Mouse (Mus musculus) MEL (cell line): ENCODE measurements around the gene Ndufa11. TPM values are rescaled to one million over a fixed set of nuclear protein-coding genes. Genes with fewer than 3 reads are reported as not detected.

Experiments
- DNase-seq: peaks from one replicate; pipeline ENCODE4 v3.0.0; 2011; ENCODE audit warnings: low read depth, low spot score
- H3K27ac ChIP-seq: 2 replicates; pipeline ENCODE4 v1.5.1; 2012; ENCODE audit warnings: low read depth, mild to moderate bottlenecking, control low read depth, low read length, moderate library complexity; ENCODE audit not compliant: control insufficient read depth
- H3K27me3 ChIP-seq, 2 experiments: fragments of 150-350 bp in 1 of 2; sonication (generic) in 1 of 2; 2 replicates each; pipeline ENCODE4 v1.6.1; 2012; ENCODE audit warnings: low read length in 2 of 2, mild to moderate bottlenecking in 2 of 2, improper control_type of control experiment in 1 of 2, moderate library complexity in 1 of 2; ENCODE audit not compliant: insufficient read depth in 2 of 2, control insufficient read depth in 1 of 2
- H3K36me3 ChIP-seq, 2 experiments: 2 replicates each; pipeline ENCODE4 v1.6.1; 2012 to 2014; ENCODE audit warnings: low read length in 2 of 2, improper control_type of control experiment in 1 of 2, inconsistent platforms in 1 of 2, mild to moderate bottlenecking in 1 of 2; ENCODE audit not compliant: insufficient read depth in 2 of 2, control insufficient read depth in 1 of 2
- H3K4me1 ChIP-seq, 2 experiments: fragments of 150-350 bp in 1 of 2; sonication (generic) in 1 of 2; 2 replicates each; pipeline ENCODE4 v1.6.1; 2012; ENCODE audit warnings: low read length in 2 of 2, improper control_type of control experiment in 1 of 2, mild to moderate bottlenecking in 1 of 2; ENCODE audit not compliant: insufficient read depth in 2 of 2, control insufficient read depth in 1 of 2
- H3K4me3 ChIP-seq, 2 experiments: fragments of 150-350 bp in 1 of 2; sonication (generic) in 1 of 2; 2 replicates each; pipeline ENCODE4 v1.5.1; 2012; ENCODE audit warnings: low read depth in 2 of 2, low read length in 2 of 2, mild to moderate bottlenecking in 2 of 2, moderate library complexity in 2 of 2, control low read depth in 1 of 2, improper control_type of control experiment in 1 of 2; ENCODE audit not compliant: control insufficient read depth in 1 of 2, insufficient read depth in 1 of 2
- H3K79me2 ChIP-seq: 2 replicates; pipeline ENCODE4 v1.6.1; 2012; ENCODE audit warnings: mild to moderate bottlenecking, low read length, moderate library complexity; ENCODE audit not compliant: control insufficient read depth, poor library complexity, insufficient read depth
- H3K9ac ChIP-seq: 2 replicates; pipeline ENCODE4 v1.6.1; 2012; ENCODE audit warnings: low read depth, mild to moderate bottlenecking, control low read depth, low read length, moderate library complexity; ENCODE audit not compliant: control insufficient read depth, poor library complexity, severe bottlenecking
- H3K9me3 ChIP-seq: fragments of 150-350 bp; sonication (generic); replicated peaks from 2 replicates; pipeline ENCODE4 v1.6.1; 2012; ENCODE audit warnings: mild to moderate bottlenecking, low read length, improper control_type of control experiment, moderate library complexity; ENCODE audit not compliant: insufficient read depth
- CHD1 ChIP-seq: IDR thresholded peaks from 2 replicates; pipeline ENCODE4 v1.6.1; 2012; ENCODE audit warnings: low read depth, mild to moderate bottlenecking, inconsistent platforms, low read length, improper control_type of control experiment
- CTCF ChIP-seq, 3 experiments: IDR thresholded peaks in 2 of 3; conservative IDR thresholded peaks in 1 of 3; 2 replicates each; pipeline ENCODE4 v1.5.1; 2011 to 2012; ENCODE audit warnings: low read length in 3 of 3, low read depth in 2 of 3, mild to moderate bottlenecking in 2 of 3, improper control_type of control experiment in 1 of 3, inconsistent platforms in 1 of 3, mixed read lengths in 1 of 3, moderate library complexity in 1 of 3; ENCODE audit not compliant: control insufficient read depth in 1 of 3, insufficient read depth in 1 of 3, poor library complexity in 1 of 3, severe bottlenecking in 1 of 3
- E2F4 ChIP-seq: IDR thresholded peaks from 2 replicates; pipeline ENCODE4 v1.6.1; 2011; ENCODE audit warnings: low read depth, low read length, improper control_type of control experiment, borderline replicate concordance
- ELF1 ChIP-seq: IDR thresholded peaks from 2 replicates; pipeline ENCODE4 v1.6.1; 2014; ENCODE audit warnings: low read depth, mild to moderate bottlenecking, inconsistent platforms, low read length, improper control_type of control experiment, moderate library complexity
- ETS1 ChIP-seq: IDR thresholded peaks from 2 replicates; pipeline ENCODE4 v1.6.1; 2012; ENCODE audit warnings: low read depth, mild to moderate bottlenecking, inconsistent platforms, low read length, improper control_type of control experiment, moderate library complexity
- GABPA ChIP-seq: IDR thresholded peaks from 2 replicates; pipeline ENCODE4 v1.6.1; 2012; ENCODE audit warnings: low read depth, mild to moderate bottlenecking, inconsistent platforms, low read length, improper control_type of control experiment, moderate library complexity
- JUND ChIP-seq: IDR thresholded peaks from 2 replicates; pipeline ENCODE4 v1.6.1; 2011; ENCODE audit warnings: low read depth, mild to moderate bottlenecking, improper control_type of control experiment, low read length
- MAFK ChIP-seq: IDR thresholded peaks from 2 replicates; pipeline ENCODE4 v1.6.1; 2011; ENCODE audit warnings: low read depth, mild to moderate bottlenecking, low read length, improper control_type of control experiment, borderline replicate concordance
- MAX ChIP-seq: IDR thresholded peaks from 2 replicates; pipeline ENCODE4 v1.6.1; 2011; ENCODE audit warnings: low read length, improper control_type of control experiment
- MAZ ChIP-seq: IDR thresholded peaks from 2 replicates; pipeline ENCODE4 v1.6.1; 2012; ENCODE audit warnings: low read depth, mild to moderate bottlenecking, inconsistent platforms, low read length, improper control_type of control experiment
- NELFE ChIP-seq: IDR thresholded peaks from 2 replicates; pipeline ENCODE4 v1.6.1; 2011; ENCODE audit warnings: low read depth, low read length, improper control_type of control experiment
- POLR2A ChIP-seq, 2 experiments: IDR thresholded peaks; 2 replicates each; pipeline ENCODE4 v1.6.1; 2011 to 2012; ENCODE audit warnings: low read length in 2 of 2, mild to moderate bottlenecking in 2 of 2, control low read depth in 1 of 2, improper control_type of control experiment in 1 of 2, low read depth in 1 of 2, moderate library complexity in 1 of 2; ENCODE audit not compliant: control insufficient read depth in 1 of 2, insufficient read depth in 1 of 2, poor library complexity in 1 of 2
- POLR2AphosphoS5 ChIP-seq: IDR thresholded peaks from 2 replicates; pipeline ENCODE4 v1.6.1; 2012; ENCODE audit warnings: low read depth, borderline replicate concordance, mild to moderate bottlenecking, inconsistent platforms, low read length, moderate library complexity, mixed read lengths
- RAD21 ChIP-seq: IDR thresholded peaks from 2 replicates; pipeline ENCODE4 v1.6.1; 2011; ENCODE audit warnings: mild to moderate bottlenecking, low read depth, low read length, improper control_type of control experiment
- SIN3A ChIP-seq: IDR thresholded peaks from 2 replicates; pipeline ENCODE4 v1.6.1; 2012; ENCODE audit warnings: low read length, improper control_type of control experiment, inconsistent platforms
- TAL1 ChIP-seq: IDR thresholded peaks from 2 replicates; pipeline ENCODE4 v1.6.1; 2012; ENCODE audit warnings: mild to moderate bottlenecking, inconsistent platforms, low read length, moderate library complexity, mixed read lengths
- UBTF ChIP-seq: IDR thresholded peaks from 2 replicates; pipeline ENCODE4 v1.6.1; 2012; ENCODE audit warnings: low read depth, mild to moderate bottlenecking, inconsistent platforms, low read length, improper control_type of control experiment, moderate library complexity, borderline replicate concordance; ENCODE audit not compliant: insufficient read depth
- USF1 ChIP-seq: IDR thresholded peaks from 2 replicates; pipeline ENCODE4 v1.6.1; 2014; ENCODE audit warnings: low read depth, mild to moderate bottlenecking, inconsistent platforms, low read length, improper control_type of control experiment, moderate library complexity
- USF2 ChIP-seq, 2 experiments: IDR thresholded peaks; 2 replicates each; pipeline ENCODE4 v1.6.1; 2011 to 2012; ENCODE audit warnings: improper control_type of control experiment in 2 of 2, low read length in 2 of 2, borderline replicate concordance in 1 of 2, inconsistent platforms in 1 of 2, low read depth in 1 of 2, mild to moderate bottlenecking in 1 of 2; ENCODE audit not compliant: insufficient read depth in 1 of 2
- ZC3H11A ChIP-seq: IDR thresholded peaks from 2 replicates; pipeline ENCODE4 v1.6.1; 2012; ENCODE audit warnings: low read depth, mild to moderate bottlenecking, inconsistent platforms, low read length, improper control_type of control experiment
- ZKSCAN1 ChIP-seq: IDR thresholded peaks from 2 replicates; pipeline ENCODE4 v1.6.1; 2012; ENCODE audit warnings: low read depth, mild to moderate bottlenecking, inconsistent platforms, low read length, improper control_type of control experiment, moderate library complexity
- ZNF384 ChIP-seq: IDR thresholded peaks from 2 replicates; pipeline ENCODE4 v1.6.1; 2012; ENCODE audit warnings: low read depth, mild to moderate bottlenecking, inconsistent platforms, low read length, improper control_type of control experiment
- polyA plus RNA-seq, 2 experiments: library from polyadenylated mRNA; stranded (reverse) in 1 of 2; unstranded in 1 of 2; fragments of >175 nt in 1 of 2; fragments of >200 nt in 1 of 2; gene quantifications; 2 replicates each; pipeline versions ENCODE4 v1.2.1 to v1.2.4; 2012; ENCODE audit warnings: low replicate concordance in 2 of 2, low read depth in 1 of 2; ENCODE audit not compliant: insufficient read length in 2 of 2, insufficient read depth in 1 of 2, missing spikeins in 1 of 2
- total RNA-seq: library from RNA; depleted of rRNA; stranded (reverse); fragments of 300-350 nt; gene quantifications from 2 replicates; pipeline ENCODE4 v1.2.3, GENCODE M21; 2012

The Ndufa11 gene
- total and polyA plus RNA-seq, 3 experiments, result 249 to 351 TPM; not detected in 1

DNA sequence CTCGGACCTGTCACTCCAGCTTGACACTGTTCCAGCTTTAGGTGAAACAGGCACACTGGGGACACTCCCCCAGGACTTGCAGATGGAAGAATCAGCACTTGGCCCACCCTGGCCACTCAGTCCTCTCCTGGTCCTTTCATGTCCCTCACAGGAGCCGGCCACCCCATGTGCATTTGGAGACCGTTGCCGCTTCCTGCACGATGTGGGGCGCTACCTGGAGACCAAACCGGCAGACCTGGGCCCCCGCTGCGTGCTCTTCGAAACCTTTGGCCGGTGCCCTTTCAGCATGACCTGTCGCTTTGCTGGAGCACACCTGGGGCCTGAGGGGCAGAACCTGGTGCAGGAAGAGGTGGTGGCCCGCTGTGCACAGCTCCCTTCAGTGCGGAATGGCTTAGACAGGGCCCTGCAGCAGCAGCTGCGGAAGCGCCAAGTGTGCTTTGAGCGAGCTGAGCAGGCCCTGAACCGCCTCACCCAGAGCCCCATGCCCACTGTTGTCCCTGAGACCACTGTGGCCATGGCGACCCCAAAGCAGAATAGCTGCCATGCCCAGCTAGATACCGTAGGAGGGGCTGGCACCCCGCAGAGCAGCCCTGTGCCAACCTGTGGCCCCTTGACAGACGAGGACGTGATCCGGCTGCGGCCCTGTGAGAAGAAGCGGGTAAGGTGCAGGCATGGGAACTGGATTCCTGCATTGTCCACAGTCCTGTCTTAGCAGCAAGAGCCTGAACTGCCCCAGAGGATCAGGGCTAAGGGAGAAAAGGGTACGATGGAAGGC lies 49.3 kb downstream of the Ndufa11 start:
- peaks cover 0 to 9% of the 10 kb centered on the region in 2 experiments; a peak in 2 of 4 replicates for H3K36me3 ChIP-seq

GRCm38 (mm10) chr17:56767531-56768135 lies 50.1 kb downstream of the Ndufa11 start:
- H3K36me3 ChIP-seq, result peaks cover 0 to 6% of the 10 kb centered on the region in 2 experiments; a peak in 2 of 4 replicates
- H3K9ac ChIP-seq, result no peak overlapping the region
- no peak overlapping the region for H3K27ac ChIP-seq
- peaks cover 0 to 15% of the 10 kb centered on the region in 2 experiments; a peak in 2 of 4 replicates for H3K4me1 ChIP-seq
- H3K27me3 ChIP-seq, result no peaks in the 10 kb centered on the region
- TF ChIP-seq MAX, result no peak
- TF ChIP-seq JUND, result no peak
- no peak for TF ChIP-seq NELFE
- no peak for TF ChIP-seq ZC3H11A
- TF ChIP-seq CTCF (IDR thresholded peaks at IDR 0.05 in 2 of 3, conservative IDR thresholded peaks at IDR 0.05 in 1 of 3; ENCODE audit: control insufficient read depth in 1 of 3, insufficient read depth in 1 of 3, low read depth in 2 of 3, low read length in 3 of 3, poor library complexity in 1 of 3, severe bottlenecking in 1 of 3), result no peak
- no peak for TF ChIP-seq ZKSCAN1
- TF ChIP-seq POLR2A (IDR thresholded peaks at IDR 0.05; ENCODE audit: control insufficient read depth in 1 of 2, insufficient read depth in 1 of 2, low read depth in 1 of 2, low read length in 2 of 2, poor library complexity in 1 of 2), result no peak
- TF ChIP-seq MAZ, result no peak
- no peak for TF ChIP-seq SIN3A
- TF ChIP-seq USF2 (IDR thresholded peaks at IDR 0.05; ENCODE audit: borderline replicate concordance in 1 of 2, insufficient read depth in 1 of 2, low read depth in 1 of 2, low read length in 2 of 2), result no peak
- no peak for TF ChIP-seq RAD21
- TF ChIP-seq TAL1, result no peak
- no peak for TF ChIP-seq CHD1
- no peak for TF ChIP-seq GABPA
- no peak for TF ChIP-seq ZNF384
- TF ChIP-seq ELF1, result no peak
- no peak for TF ChIP-seq POLR2AphosphoS5
- TF ChIP-seq USF1, result no peak
- no peak for TF ChIP-seq E2F4
- no peak for TF ChIP-seq UBTF
- H3K4me3 ChIP-seq, result no peak overlapping the region
- peaks cover 14% of the 10 kb centered on the region for H3K79me2 ChIP-seq
- no peaks in the 10 kb centered on the region for H3K9me3 ChIP-seq
- DNase-seq, result no peak

More for the DNA sequence above, 49.3 kb downstream of the Ndufa11 start:
- no peaks in the 10 kb centered on the region for H3K9me3 ChIP-seq
- H3K79me2 ChIP-seq, result peaks cover 14% of the 10 kb centered on the region
- DNase-seq, result no peak
- no peak for TF ChIP-seq NELFE
- TF ChIP-seq USF2 (IDR thresholded peaks at IDR 0.05; ENCODE audit: borderline replicate concordance in 1 of 2, insufficient read depth in 1 of 2, low read depth in 1 of 2, low read length in 2 of 2), result no peak
- no peak for TF ChIP-seq ETS1
- TF ChIP-seq GABPA, result no peak
- no peak for TF ChIP-seq POLR2A (IDR thresholded peaks at IDR 0.05; ENCODE audit: control insufficient read depth in 1 of 2, insufficient read depth in 1 of 2, low read depth in 1 of 2, low read length in 2 of 2, poor library complexity in 1 of 2)
- TF ChIP-seq MAFK, result no peak
- no peak overlapping the region for H3K27ac ChIP-seq
- no peaks in the 10 kb centered on the region for H3K27me3 ChIP-seq
- no peak overlapping the region for H3K4me3 ChIP-seq
- H3K9ac ChIP-seq, result no peak overlapping the region
- peaks cover 0 to 18% of the 10 kb centered on the region in 2 experiments; a peak in 2 of 4 replicates for H3K4me1 ChIP-seq
